Mouse (Mus musculus) urinary bladder, postnatal 14 days (tissue): ENCODE data around the gene Slc7a10.
A peak's percentile ranks its signal among the peaks of the same experiment; 100 is the strongest.

Source experiments
- DNase-seq: peaks from one replicate; pipeline ENCODE4 v3.0.0; 2021; ENCODE audit warnings: low spot score

Gene Slc7a10

GRCm38 (mm10) chr7:35185889-35186569, at the start of gene Slc7a10:
Gene Slc7a10, plus strand, starts transcription at chr7:35186385.
- DNase-seq, result no peak

- DNase-seq, result no peak
Observed at GRCm38 (mm10) chr7:35137524-35137923, 48.7 kb upstream of the Slc7a10 start.

GRCm38 (mm10) chr7:35138481-35138880, 47.7 kb upstream of the Slc7a10 start:
- no peak for DNase-seq

- DNase-seq, result no peak
Observed at GRCm38 (mm10) chr7:35139880-35140279, 46.3 kb upstream of the Slc7a10 start.

- no peak for DNase-seq
Observed at GRCm38 (mm10) chr7:35141519-35141918, 44.7 kb upstream of the Slc7a10 start.

- DNase-seq, result no peak
Observed at GRCm38 (mm10) chr7:35142522-35142921, 43.7 kb upstream of the Slc7a10 start.

- no peak for DNase-seq
Observed at GRCm38 (mm10) chr7:35143864-35144618, 42.1 kb upstream of the Slc7a10 start.

GRCm38 (mm10) chr7:35145068-35145467, 41.1 kb upstream of the Slc7a10 start:
- DNase-seq, result no peak

GRCm38 (mm10) chr7:35146269-35146668, 39.9 kb upstream of the Slc7a10 start:
- peak; percentile 74 for DNase-seq

GRCm38 (mm10) chr7:35149616-35150433, 36.4 kb upstream of the Slc7a10 start:
- DNase-seq, result no peak

GRCm38 (mm10) chr7:35150860-35151259, 35.3 kb upstream of the Slc7a10 start:
- DNase-seq, result no peak

- DNase-seq, result no peak
Observed at GRCm38 (mm10) chr7:35154449-35154848, 31.7 kb upstream of the Slc7a10 start.

- no peak for DNase-seq
Observed at GRCm38 (mm10) chr7:35156561-35157477, 29.4 kb upstream of the Slc7a10 start.

GRCm38 (mm10) chr7:35157512-35157911, 28.7 kb upstream of the Slc7a10 start:
- DNase-seq, result no peak

- no peak for DNase-seq
Observed at GRCm38 (mm10) chr7:35162443-35162842, 23.7 kb upstream of the Slc7a10 start.

GRCm38 (mm10) chr7:35163600-35163999, 22.6 kb upstream of the Slc7a10 start:
- DNase-seq, result no peak

GRCm38 (mm10) chr7:35164131-35164530, 22.1 kb upstream of the Slc7a10 start:
- no peak for DNase-seq

- no peak for DNase-seq
Observed at GRCm38 (mm10) chr7:35166988-35167387, 19.2 kb upstream of the Slc7a10 start.

GRCm38 (mm10) chr7:35167925-35168324, 18.3 kb upstream of the Slc7a10 start:
- DNase-seq, result no peak

GRCm38 (mm10) chr7:35169341-35169740, 16.8 kb upstream of the Slc7a10 start:
- DNase-seq, result peak; percentile 93

- peak; percentile 88 for DNase-seq
Observed at GRCm38 (mm10) chr7:35171867-35172382, 14.3 kb upstream of the Slc7a10 start.
